Mouse (Mus musculus): ENCODE data around the gene Caln1. TPM values are rescaled to one million over a fixed set of nuclear protein-coding genes. Genes with fewer than 3 reads are reported as not detected.

Gene Caln1
- total RNA-seq, 2 experiments from 2014 or later = 0.05 TPM; not detected in 1

- no peak for TF ChIP-seq CTCF (IDR thresholded peaks at IDR 0.05)
Measured at GRCm38 (mm10) chr5:130345871-130346270, 23.4 kb upstream of the Caln1 start.

GRCm38 (mm10) chr5:130355223-130355622 is 14.0 kb upstream of the Caln1 start:
- intact Hi-C loops (cut with DNase I) = no loop called here
- Histone ChIP-seq H3K4me3 (no peak overlapping the region), H3K27ac (no peak overlapping the region)
- DNase-seq = no peak
- no peak for TF ChIP-seq CTCF (IDR thresholded peaks at IDR 0.05)

More at GRCm38 (mm10) chr5:130345871-130346270, 23.4 kb upstream of the Caln1 start:
- H3K27ac ChIP-seq = no peak overlapping the region
- no peak for DNase-seq
- H3K4me3 ChIP-seq = no peak overlapping the region
- intact Hi-C loops (cut with DNase I) = no loop called here

- Histone ChIP-seq H3K27ac (no peak overlapping the region), H3K4me3 (no peak overlapping the region)
- intact Hi-C loops (cut with DNase I) = no loop called here
- DNase-seq = no peak
- no peak for TF ChIP-seq CTCF (IDR thresholded peaks at IDR 0.05)
Measured at GRCm38 (mm10) chr5:130363111-130363510, 6.1 kb upstream of the Caln1 start.

GRCm38 (mm10) chr5:130363773-130364172 is 5.5 kb upstream of the Caln1 start:
- DNase-seq = no peak
- H3K27ac ChIP-seq = no peak overlapping the region
- intact Hi-C loops (cut with DNase I) = no loop called here
- H3K4me3 ChIP-seq = no peak overlapping the region
- TF ChIP-seq CTCF (IDR thresholded peaks at IDR 0.05) = no peak

- intact Hi-C loops (cut with DNase I) = no loop called here
- Histone ChIP-seq H3K27ac (no peak overlapping the region), H3K4me3 (no peak overlapping the region)
- TF ChIP-seq CTCF (IDR thresholded peaks at IDR 0.05) = no peak
- no peak for DNase-seq
Measured at GRCm38 (mm10) chr5:130368236-130368635, 1.0 kb upstream of the Caln1 start.

GRCm38 (mm10) chr5:130375411-130375810 is 6.2 kb downstream of the Caln1 start:
- Histone ChIP-seq H3K4me3 (no peak overlapping the region), H3K27ac (no peak overlapping the region)
- DNase-seq = no peak
- intact Hi-C loops (cut with DNase I) = no loop called here
- no peak for TF ChIP-seq CTCF (IDR thresholded peaks at IDR 0.05)

- intact Hi-C loops (cut with DNase I) = no loop called here
- Histone ChIP-seq H3K4me3 (no peak within 1 kb of the TSS), H3K27ac (no peak within 1 kb of the TSS)
- TF ChIP-seq CTCF (IDR thresholded peaks at IDR 0.05) = no peak
- DNase-seq = no peak
Measured at GRCm38 (mm10) chr5:130384222-130384912, 15.1 kb downstream of the Caln1 start, which contains the start of gene A330070K13Rik. A330070K13Rik (minus strand) TSS chr5:130384631.

- TF ChIP-seq CTCF (IDR thresholded peaks at IDR 0.05) = no peak
- DNase-seq = no peak
- intact Hi-C loops (cut with DNase I) = no loop called here
- no peak overlapping the region for H3K27ac ChIP-seq
- H3K4me3 ChIP-seq = no peak overlapping the region
Measured at GRCm38 (mm10) chr5:130386418-130386817, 17.2 kb downstream of the Caln1 start.

- intact Hi-C loops (cut with DNase I) = no loop called here
- Histone ChIP-seq H3K27ac (no peak overlapping the region), H3K4me3 (no peak overlapping the region)
- DNase-seq = no peak
- TF ChIP-seq CTCF (IDR thresholded peaks at IDR 0.05) = no peak
Measured at GRCm38 (mm10) chr5:130393618-130394355, 24.5 kb downstream of the Caln1 start.

- DNase-seq = no peak
- TF ChIP-seq CTCF (IDR thresholded peaks at IDR 0.05) = no peak
- Histone ChIP-seq H3K27ac (no peak overlapping the region), H3K4me3 (no peak overlapping the region)
- intact Hi-C loops (cut with DNase I) = no loop called here
Measured at GRCm38 (mm10) chr5:130394386-130394785, 25.1 kb downstream of the Caln1 start.

GRCm38 (mm10) chr5:130395142-130395541 is 25.9 kb downstream of the Caln1 start:
- intact Hi-C loops (cut with DNase I) = no loop called here

GRCm38 (mm10) chr5:130400136-130400917 is 31.1 kb downstream of the Caln1 start:
- no peak for DNase-seq
- H3K4me3 ChIP-seq = no peak overlapping the region
- no peak overlapping the region for H3K27ac ChIP-seq
- TF ChIP-seq CTCF (IDR thresholded peaks at IDR 0.05) = no peak
- intact Hi-C loops (cut with DNase I) = loop anchor here (10.0 kb wide), 1 partner anchor 454 kb away; no protein-coding TSS in a partner anchor

More at GRCm38 (mm10) chr5:130395142-130395541, 25.9 kb downstream of the Caln1 start:
- no peak for TF ChIP-seq CTCF (IDR thresholded peaks at IDR 0.05)
- Histone ChIP-seq H3K4me3 (no peak overlapping the region), H3K27ac (no peak overlapping the region)
- no peak for DNase-seq

Measured in gastrocnemius, adult 2 months (tissue).